Mouse (Mus musculus) heart, postnatal 0 days (tissue): ENCODE measurements around the gene Ltc4s. TPM values are rescaled to one million over a fixed set of nuclear protein-coding genes. Genes with fewer than 3 reads are reported as not detected.

Experiments
- ATAC-seq: fragments of 200-750 bp; cut with Nextera tagmentation; 2 replicates; pipeline ENCODE4 v1.8.0; 2017; ENCODE audit warnings: low read depth, moderate number of reproducible peaks, moderate library complexity; ENCODE audit not compliant: insufficient read depth
- DNase-seq: peaks from one replicate; pipeline ENCODE4 v3.0.0-alpha.2; 2016; ENCODE audit warnings: low spot score
- H3K27ac ChIP-seq: fragments of 300-500 bp; sonication (generic); 2 replicates; pipeline ENCODE4 v1.5.1; 2014; ENCODE audit warnings: low read depth, mild to moderate bottlenecking
- H3K27me3 ChIP-seq: fragments of 300-500 bp; sonication (generic); 2 replicates; pipeline ENCODE4 v1.6.1; 2014; ENCODE audit warnings: low read length, mixed read lengths; ENCODE audit not compliant: control insufficient read depth, insufficient read depth
- H3K36me3 ChIP-seq: fragments of 300-500 bp; sonication (generic); replicated peaks from 2 replicates; pipeline ENCODE4 v1.6.1; 2014; ENCODE audit warnings: low read length, mixed read lengths; ENCODE audit not compliant: control insufficient read depth, insufficient read depth
- H3K4me1 ChIP-seq: fragments of 300-500 bp; sonication (generic); 2 replicates; pipeline ENCODE4 v1.6.1; 2014; ENCODE audit warnings: antibody characterized with exemption; ENCODE audit not compliant: control insufficient read depth, insufficient read depth
- H3K4me2 ChIP-seq: fragments of 300-500 bp; sonication (generic); 2 replicates; pipeline ENCODE4 v1.6.1; 2014; ENCODE audit warnings: low read depth, mild to moderate bottlenecking, low read length, moderate library complexity
- H3K4me3 ChIP-seq: fragments of 300-500 bp; sonication (generic); 2 replicates; pipeline ENCODE4 v1.5.1; 2014; ENCODE audit warnings: low read depth, low read length
- H3K9ac ChIP-seq: fragments of 300-500 bp; sonication (generic); replicated peaks from 2 replicates; pipeline ENCODE4 v1.6.1; 2014; ENCODE audit warnings: low read depth, low read length, mixed read lengths
- H3K9me3 ChIP-seq: fragments of 300-500 bp; sonication (generic); replicated peaks from 2 replicates; pipeline ENCODE4 v1.6.1; 2016; ENCODE audit warnings: low read length; ENCODE audit not compliant: control insufficient read depth
- CTCF ChIP-seq: IDR thresholded peaks from 2 replicates; pipeline ENCODE4 v1.5.1; 2016; ENCODE audit warnings: antibody characterized with exemption, control low read depth, low read depth
- EP300 ChIP-seq: IDR thresholded peaks from 2 replicates; pipeline ENCODE4 v1.6.1; 2016; ENCODE audit warnings: antibody characterized with exemption, low read depth
- WGBS: fragments of 180-500 bp; shearing (Covaris S2); extraction: QIAGEN DNeasy Blood & Tissue Kit; methylation state at CpG from one replicate; pipeline ENCODE4 v1.1.7; 2014; 5-methylcytosine and 5-hydroxymethylcytosine counted together
- polyA plus RNA-seq: library from polyadenylated mRNA; unstranded; fragments of >200 nt; fragmentation: Nextera tagmentation; extraction: Ambion mirVana; gene quantifications from 2 replicates; pipeline ENCODE4 v1.2.1, GENCODE M21; 2015
- total RNA-seq: library from RNA; depleted of rRNA; stranded (reverse); fragments of >200 nt; gene quantifications from 2 replicates; pipeline ENCODE4 v1.2.3, GENCODE M21; 2014; ENCODE audit warnings: low replicate concordance; rRNA removed

Ltc4s gene
- total RNA-seq = 5.1 TPM in 1 of 2 replicates, not detected in the other
- 2.2 TPM in 2 replicates for polyA plus RNA-seq

- no peak within 1 kb of the TSS for H3K27ac ChIP-seq
- peaks cover 12% of the 10 kb centered on the region for H3K27me3 ChIP-seq
- no peak within 1 kb of the TSS for H3K9ac ChIP-seq
- WGBS = 36% methylated on average over 10 of the region's 10 CpGs
- TF ChIP-seq CTCF = no peak
- TF ChIP-seq EP300 = no peak
- H3K4me2 ChIP-seq = peak within 1 kb of the TSS; percentile 94
- H3K36me3 ChIP-seq = peaks cover 13% of the 10 kb centered on the region
- no peaks in the 10 kb centered on the region for H3K9me3 ChIP-seq
- ATAC-seq (no peak), DNase-seq (no peak)
- H3K4me3 ChIP-seq = peak within 1 kb of the TSS; percentile 63; the same call in 1 of the 2 replicates
- H3K4me1 ChIP-seq = peaks cover 12% of the 10 kb centered on the region
Observed at GRCm38 (mm10) chr11:50238324-50238723, at the start of gene Ltc4s. Gene Ltc4s (minus strand): TSS chr11:50238616.

GRCm38 (mm10) chr11:50286428-50286827 is 48.0 kb upstream of the Ltc4s start:
- Histone ChIP-seq H3K4me3 (no peak overlapping the region), H3K9me3 (no peaks in the 10 kb centered on the region), H3K36me3 (0 out of 2 replicates have a peak, but pooled peaks cover 4% of the 10 kb centered on the region), H3K4me1 (peaks cover 29% of the 10 kb centered on the region), H3K9ac (no peak overlapping the region), H3K27ac (no peak overlapping the region), H3K4me2 (no peak overlapping the region), H3K27me3 (no peaks in the 10 kb centered on the region)
- TF ChIP-seq CTCF = no peak
- TF ChIP-seq EP300 = no peak
- DNase-seq = no peak
- 85% methylated on average over 1 of the region's 1 CpGs for WGBS
- no peak for ATAC-seq

GRCm38 (mm10) chr11:50285696-50286095 is 47.3 kb upstream of the Ltc4s start:
- no peak overlapping the region for H3K27ac ChIP-seq
- H3K4me3 ChIP-seq = no peak overlapping the region
- H3K9ac ChIP-seq = no peak overlapping the region
- no peak overlapping the region for H3K4me2 ChIP-seq
- DNase-seq (no peak), ATAC-seq (no peak)
- TF ChIP-seq EP300 (no peak), CTCF (no peak)
- no peaks in the 10 kb centered on the region for H3K27me3 ChIP-seq
- H3K9me3 ChIP-seq = no peaks in the 10 kb centered on the region
- H3K4me1 ChIP-seq = peaks cover 29% of the 10 kb centered on the region
- 76% methylated on average over 7 of the region's 7 CpGs for WGBS
- peaks cover 11% of the 10 kb centered on the region; the same call in 1 of the 2 replicates for H3K36me3 ChIP-seq

GRCm38 (mm10) chr11:50285263-50285662 is 46.8 kb upstream of the Ltc4s start:
- Histone ChIP-seq H3K27ac (no peak overlapping the region), H3K4me3 (no peak overlapping the region), H3K27me3 (no peaks in the 10 kb centered on the region), H3K4me1 (peaks cover 26% of the 10 kb centered on the region), H3K9ac (no peak overlapping the region), H3K36me3 (peaks cover 12% of the 10 kb centered on the region; the same call in 1 of the 2 replicates), H3K9me3 (no peaks in the 10 kb centered on the region), H3K4me2 (no peak overlapping the region)
- ATAC-seq (no peak), DNase-seq (no peak)
- WGBS = 93% methylated on average over 5 of the region's 5 CpGs
- TF ChIP-seq CTCF = no peak

GRCm38 (mm10) chr11:50280053-50280452 is 41.6 kb upstream of the Ltc4s start:
- Histone ChIP-seq H3K4me2 (no peak overlapping the region), H3K27me3 (no peaks in the 10 kb centered on the region), H3K36me3 (peaks cover 8% of the 10 kb centered on the region; the same call in 1 of the 2 replicates), H3K9me3 (no peaks in the 10 kb centered on the region), H3K4me1 (peaks cover 19% of the 10 kb centered on the region), H3K4me3 (no peak overlapping the region), H3K9ac (no peak overlapping the region), H3K27ac (no peak overlapping the region)
- ATAC-seq = no peak
- 69% methylated on average over 1 of the region's 1 CpGs for WGBS
- TF ChIP-seq CTCF = no peak
- TF ChIP-seq EP300 = no peak
- no peak for DNase-seq

GRCm38 (mm10) chr11:50279005-50279404 is 40.6 kb upstream of the Ltc4s start:
- H3K27ac ChIP-seq = no peak overlapping the region
- 80% methylated on average over 4 of the region's 4 CpGs for WGBS
- DNase-seq (no peak), ATAC-seq (no peak)
- H3K27me3 ChIP-seq = no peaks in the 10 kb centered on the region
- H3K4me2 ChIP-seq = no peak overlapping the region
- no peak overlapping the region for H3K4me3 ChIP-seq
- H3K9ac ChIP-seq = no peak overlapping the region
- peaks cover 8% of the 10 kb centered on the region; the same call in 1 of the 2 replicates for H3K36me3 ChIP-seq
- H3K4me1 ChIP-seq = peaks cover 21% of the 10 kb centered on the region
- no peaks in the 10 kb centered on the region for H3K9me3 ChIP-seq
- no peak for TF ChIP-seq CTCF
- no peak for TF ChIP-seq EP300
